7 mouse cellular contexts compared by ENCODE assay signal in the genomic region with DNA sequence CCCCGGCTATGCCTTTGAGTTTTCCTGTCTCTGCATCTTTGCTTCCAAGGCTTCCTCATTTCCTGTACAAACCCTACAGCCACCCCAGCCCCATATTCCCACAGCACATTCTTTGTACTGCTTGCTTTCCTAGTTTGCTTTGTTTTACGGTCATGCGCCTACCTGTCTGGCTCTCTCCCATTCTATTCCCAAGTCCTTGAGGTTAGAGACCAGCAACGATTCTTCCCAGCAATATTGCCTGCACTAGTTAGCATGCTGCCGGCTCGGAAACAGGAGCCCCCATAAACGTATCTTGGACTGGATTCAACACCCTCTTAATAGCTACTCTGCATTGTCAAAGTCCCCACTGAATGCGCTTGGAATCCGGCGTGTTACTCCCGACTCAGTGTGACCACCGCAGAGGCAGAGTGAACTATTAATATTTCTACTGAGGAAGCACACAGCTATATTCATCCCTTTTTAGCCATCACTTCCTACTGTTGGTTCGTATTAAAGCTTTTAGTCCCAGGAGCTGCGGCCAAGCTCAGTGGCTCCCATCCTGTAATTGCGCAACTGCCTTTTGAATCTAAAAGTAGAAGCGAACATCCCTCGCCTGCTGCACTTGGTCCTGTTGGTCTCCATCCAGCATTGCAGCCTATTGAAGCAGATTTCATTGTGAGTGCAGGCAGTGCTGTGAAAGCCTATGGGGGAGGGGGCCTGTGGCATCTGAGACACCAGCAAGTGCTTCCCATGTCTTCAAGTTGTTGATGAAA. TPM values are rescaled to one million over a fixed set of nuclear protein-coding genes. Genes with fewer than 3 reads are reported as not detected.
A peak's percentile ranks its signal among the peaks of the same experiment; 100 is the strongest.
DNase-seq lines count a peak whose midpoint lies in the region; ATAC-seq lines count a peak whose summit lies in the region.

No protein-coding gene starts in this region.

- H3K4me1 ChIP-seq in forebrain, embryonic 15.5 days = peaks cover 42% of the 10 kb centered on the region
- peaks cover 28% of the 10 kb centered on the region for H3K4me1 ChIP-seq in heart, embryonic 16.5 days (ENCODE audit: control insufficient read depth, insufficient read depth, low read length)
- peaks cover 25% of the 10 kb centered on the region; the same call in 1 of the 2 replicates for H3K4me1 ChIP-seq in neural tube, embryonic 14.5 days (ENCODE audit: control insufficient read depth, insufficient read depth, low read length)

- H3K9ac ChIP-seq in forebrain, embryonic 15.5 days (replicated peaks) = peak overlapping the region; percentile 16; the same call in 1 of the 2 replicates
- H3K9ac ChIP-seq in heart, embryonic 16.5 days (ENCODE audit: low read length) = 0 out of 2 replicates have a peak overlapping the region, but pooled peaks have one; percentile 21
- 0 out of 2 replicates have a peak overlapping the region, but pooled peaks have one; percentile 7 for H3K9ac ChIP-seq in neural tube, embryonic 14.5 days (replicated peaks; ENCODE audit: low read depth, low read length)

- H3K4me2 ChIP-seq in forebrain, embryonic 15.5 days (replicated peaks) = peak overlapping the region; percentile 43
- peak overlapping the region; percentile 52 for H3K4me2 ChIP-seq in heart, embryonic 16.5 days (ENCODE audit: low read depth, low read length)
- peak overlapping the region; percentile 38 for H3K4me2 ChIP-seq in neural tube, embryonic 14.5 days (ENCODE audit: low read depth, low read length)

- no peaks in the 10 kb centered on the region for H3K36me3 ChIP-seq in forebrain, embryonic 15.5 days
- no peaks in the 10 kb centered on the region for H3K36me3 ChIP-seq in heart, embryonic 16.5 days (ENCODE audit: control insufficient read depth, insufficient read depth)
- H3K36me3 ChIP-seq in neural tube, embryonic 14.5 days (ENCODE audit: control insufficient read depth, insufficient read depth, low read length) = no peaks in the 10 kb centered on the region

- no peaks in the 10 kb centered on the region for H3K9me3 ChIP-seq in forebrain, embryonic 15.5 days
- H3K9me3 ChIP-seq in heart, embryonic 16.5 days (replicated peaks; ENCODE audit: control insufficient read depth, low read length) = no peaks in the 10 kb centered on the region
- H3K9me3 ChIP-seq in neural tube, embryonic 14.5 days (ENCODE audit: control insufficient read depth, low read length) = no peaks in the 10 kb centered on the region

- H3K4me3 ChIP-seq in forebrain, embryonic 15.5 days = peak overlapping the region; percentile 28
- H3K4me3 ChIP-seq in heart, embryonic 16.5 days (ENCODE audit: low read length) = peak overlapping the region; percentile 34
- H3K4me3 ChIP-seq in neural tube, embryonic 14.5 days (ENCODE audit: low read depth, low read length) = peak overlapping the region; percentile 1; the same call in 1 of the 2 replicates

- peak overlapping the region; percentile 78 for H3K27ac ChIP-seq in forebrain, embryonic 15.5 days (replicated peaks)
- peak overlapping the region; percentile 56 for H3K27ac ChIP-seq in heart, embryonic 16.5 days (ENCODE audit: low read length)
- peak overlapping the region; percentile 39 for H3K27ac ChIP-seq in neural tube, embryonic 14.5 days (ENCODE audit: low read depth, low read length)

- DNase-seq in NIH3T3 (ENCODE audit: low read depth) = peak; percentile 40
- DNase-seq in adrenal gland, postnatal 14 days = peak; percentile 23
- peak; percentile 17 to 71 for DNase-seq in left cerebral cortex, adult 8-10 months (ENCODE audit: low spot score in 2 of 2)
- no peak for DNase-seq in spleen, adult 18-20 months

- WGBS in forebrain, embryonic 15.5 days = 13% methylated on average over 17 of the region's 17 CpGs
- WGBS in heart, embryonic 16.5 days = 26% methylated on average over 17 of the region's 17 CpGs
- WGBS in neural tube, embryonic 14.5 days = 34% methylated on average over 17 of the region's 17 CpGs

- ATAC-seq in forebrain, embryonic 15.5 days (replicated peaks) = peak; percentile 65
- ATAC-seq in heart, embryonic 16.5 days (replicated peaks; ENCODE audit: extremely low read depth, insufficient read depth, low FRiP score) = peak; percentile 75
- peak; percentile 68; the same call in 1 of the 2 replicates for ATAC-seq in neural tube, embryonic 14.5 days (ENCODE audit: low read depth)

- H3K27me3 ChIP-seq in forebrain, embryonic 15.5 days = no peaks in the 10 kb centered on the region
- no peaks in the 10 kb centered on the region for H3K27me3 ChIP-seq in heart, embryonic 16.5 days (ENCODE audit: control insufficient read depth, insufficient read depth, low read length)
- H3K27me3 ChIP-seq in neural tube, embryonic 14.5 days (ENCODE audit: control insufficient read depth, insufficient read depth, low read length) = no peaks in the 10 kb centered on the region

RNA-seq across cellular contexts. Expression of gene Slc1a3, which starts 47.0 kb away (rescaled TPM):
- total RNA-seq in adrenal gland, postnatal 14 days (2021) = 12.3 and 16.9 TPM in 2 replicates
- polyA plus RNA-seq in forebrain, embryonic 15.5 days (2015; fragmentation: Nextera tagmentation; extraction: Ambion mirVana) = 116 and 123 TPM in 2 replicates
- polyA plus RNA-seq in heart, embryonic 16.5 days (2015; fragmentation: Nextera tagmentation; extraction: Ambion mirVana) = 11.5 and 15.2 TPM in 2 replicates
- 100 to 1,000 TPM; 285 to 336 (median 314) TPM for total RNA-seq in left cerebral cortex, adult 8-10 months (2022)
- 205 and 228 TPM in 2 replicates for polyA plus RNA-seq in neural tube, embryonic 14.5 days (2014; fragmentation: Nextera tagmentation; extraction: Ambion mirVana)

Comparison
In these comparisons a context has a peak if more than half of its experiments do, and no peak if none do; other contexts are left out.
1. DNase-seq: peak in NIH3T3 (single experiment), adrenal gland, postnatal 14 days (single experiment) and left cerebral cortex, adult 8-10 months (2 of 2); none in spleen, adult 18-20 months (0 of 2).
2. Peak in every context shown above with its lines, with median percentiles within 50 percentile points of each other: ATAC-seq, H3K27ac ChIP-seq, H3K4me2 ChIP-seq, H3K4me3 ChIP-seq and H3K9ac ChIP-seq.